Comparison of ENCODE assay signal across 9 mouse cellular contexts in the genomic region with DNA sequence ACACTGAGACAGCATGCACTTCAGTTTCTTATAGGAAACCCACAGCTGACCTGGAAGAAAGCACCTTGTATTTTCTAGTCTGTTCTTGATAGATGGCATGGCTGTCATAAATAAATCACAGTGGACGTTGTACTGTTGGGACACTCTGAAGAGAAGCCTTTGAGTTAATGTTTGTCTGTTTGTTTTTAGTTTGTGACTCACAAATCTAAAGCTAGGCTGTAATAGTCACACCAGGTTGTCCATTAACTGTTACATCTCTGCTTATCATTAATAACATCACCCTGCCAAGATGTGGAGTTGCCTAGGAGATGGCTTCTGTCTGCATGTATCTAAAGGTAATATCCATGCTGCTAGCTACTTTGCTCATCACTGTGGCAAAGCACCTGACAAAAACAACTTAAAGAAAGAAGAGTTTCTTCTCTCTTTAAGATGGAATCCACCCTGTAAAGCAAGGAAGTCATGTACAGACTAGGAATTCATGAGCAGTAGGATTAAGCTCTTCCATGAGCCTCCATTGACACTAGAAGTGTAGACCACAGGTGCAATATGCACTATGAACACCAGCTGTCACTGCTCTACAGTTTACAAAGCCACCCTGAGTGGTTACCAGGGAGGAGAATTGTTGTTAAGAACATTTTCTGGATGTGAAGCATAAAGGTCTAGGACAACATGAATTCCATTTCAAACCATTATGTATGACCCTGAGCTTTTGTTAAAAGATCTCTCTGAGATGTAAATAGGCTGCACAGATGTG. TPM values are rescaled to one million over a fixed set of nuclear protein-coding genes. Genes with fewer than 3 reads are reported as not detected.
DNase-seq lines count a peak whose midpoint lies in the region; ATAC-seq and TF ChIP-seq lines count a peak whose summit lies in the region.
"Had no signal": no experiment of that assay in that cellular context is flagged by ENCODE, and none has a peak within 500 bp of the region (broad histone marks: within the 10 kb centered on the region; RNA-seq: fewer than 3 reads in every experiment).

No protein-coding gene starts in this region.

- no peak overlapping the region for H3K9ac ChIP-seq in kidney, embryonic 14.5 days (ENCODE audit: low read depth, low read length)
- no peak overlapping the region for H3K9ac ChIP-seq in intestine, postnatal 0 days (ENCODE audit: low read depth, low read length)
- H3K9ac ChIP-seq: limb, embryonic 15.5 days had no signal

- H3K27ac ChIP-seq in kidney, adult 2 months (ENCODE audit: insufficient read depth, low read depth, low read length): peak overlapping the region; percentile 94
- H3K27ac ChIP-seq in kidney, embryonic 14.5 days (ENCODE audit: low read depth, low read length): no peak overlapping the region
- no peak overlapping the region for H3K27ac ChIP-seq in intestine, postnatal 0 days (ENCODE audit: low read depth, low read length)
- H3K27ac ChIP-seq: limb, embryonic 15.5 days had no signal

- peak overlapping the region; percentile 37; the same call in 1 of the 2 replicates for H3K4me3 ChIP-seq in kidney, adult 2 months (ENCODE audit: insufficient read depth, low read depth, low read length)
- no peak overlapping the region for H3K4me3 ChIP-seq in kidney, embryonic 14.5 days (ENCODE audit: low read length)
- H3K4me3 ChIP-seq in intestine, postnatal 0 days (ENCODE audit: low read depth, low read length): no peak overlapping the region
- H3K4me3 ChIP-seq: limb, embryonic 15.5 days had no signal

- no peaks in the 10 kb centered on the region for H3K36me3 ChIP-seq in kidney, adult 2 months (ENCODE audit: control insufficient read depth, insufficient read depth, low read length)
- no peaks in the 10 kb centered on the region for H3K36me3 ChIP-seq in kidney, embryonic 14.5 days (ENCODE audit: control insufficient read depth, insufficient read depth, low read length)
- no peaks in the 10 kb centered on the region for H3K36me3 ChIP-seq in intestine, postnatal 0 days (ENCODE audit: control insufficient read depth, insufficient read depth)
- H3K36me3 ChIP-seq: limb, embryonic 15.5 days had no signal

- ATAC-seq in kidney, embryonic 14.5 days (ENCODE audit: low FRiP score, low TSS enrichment): no peak
- peak; percentile 49; the same call in 1 of the 2 replicates for ATAC-seq in intestine, postnatal 0 days

- H3K4me1 ChIP-seq in kidney, adult 2 months (ENCODE audit: control insufficient read depth, insufficient read depth, low read length): peaks cover 12% of the 10 kb centered on the region; the same call in 1 of the 2 replicates
- H3K4me1 ChIP-seq in kidney, embryonic 14.5 days (ENCODE audit: control insufficient read depth, insufficient read depth, low read length): no peaks in the 10 kb centered on the region
- H3K4me1 ChIP-seq in intestine, postnatal 0 days (replicated peaks; ENCODE audit: control insufficient read depth, insufficient read depth, low read length): no peaks in the 10 kb centered on the region
- H3K4me1 ChIP-seq: limb, embryonic 15.5 days had no signal

- no peak for TF ChIP-seq POLR2A in kidney, adult 2 months (IDR thresholded peaks at IDR 0.05; ENCODE audit: low read depth, low read length)

- no peak overlapping the region for H3K4me2 ChIP-seq in kidney, embryonic 14.5 days (replicated peaks; ENCODE audit: low read depth, low read length)
- H3K4me2 ChIP-seq in intestine, postnatal 0 days (replicated peaks; ENCODE audit: low read depth): no peak overlapping the region
- H3K4me2 ChIP-seq: limb, embryonic 15.5 days had no signal

- DNase-seq in adrenal gland, postnatal 14 days: peak; percentile 22
- DNase-seq in adrenal gland, adult 8-10 months: no peak
- peak; percentile 89 for DNase-seq in kidney, adult 2 months
- DNase-seq in A20 (ENCODE audit: low read depth, low spot score): peak; percentile 25
- no peak for DNase-seq in adrenal gland, postnatal 10 days
- DNase-seq in urinary bladder, postnatal 14 days (ENCODE audit: low spot score): no peak

- no peaks in the 10 kb centered on the region for H3K9me3 ChIP-seq in kidney, embryonic 14.5 days (ENCODE audit: control insufficient read depth, low read length)
- no peaks in the 10 kb centered on the region for H3K9me3 ChIP-seq in intestine, postnatal 0 days (ENCODE audit: control insufficient read depth)
- H3K9me3 ChIP-seq: limb, embryonic 15.5 days had no signal

- 31% methylated on average over 1 of the region's 1 CpGs for WGBS in kidney, adult 2 months
- whole genome bisulfite sequencing in kidney, embryonic 14.5 days: 26% methylated on average over 1 of the region's 1 CpGs
- WGBS in intestine, postnatal 0 days: 28% methylated on average over 1 of the region's 1 CpGs

- H3K27me3 ChIP-seq in kidney, adult 2 months (replicated peaks; ENCODE audit: control insufficient read depth, insufficient read depth, low read length): no peaks in the 10 kb centered on the region
- no peaks in the 10 kb centered on the region for H3K27me3 ChIP-seq in kidney, embryonic 14.5 days (ENCODE audit: control insufficient read depth, insufficient read depth, low read length)
- no peaks in the 10 kb centered on the region for H3K27me3 ChIP-seq in intestine, postnatal 0 days (replicated peaks; ENCODE audit: control insufficient read depth, insufficient read depth, low read length)
- H3K27me3 ChIP-seq: limb, embryonic 15.5 days had no signal

- no peak for TF ChIP-seq CTCF in kidney, adult 2 months (conservative IDR thresholded peaks at IDR 0.05; ENCODE audit: insufficient read depth, insufficient read length, low read depth, low read length)
- TF ChIP-seq CTCF in intestine, postnatal 0 days (IDR thresholded peaks at IDR 0.05; ENCODE audit: low read depth): peak; percentile 77

RNA-seq across cellular contexts. Expression of a gene that starts 8.4 kb away (rescaled TPM):
- 110 and 114 TPM in 2 replicates for total RNA-seq in adrenal gland, postnatal 14 days (2021)
- total RNA-seq in adrenal gland, adult 8-10 months (2022): 100 to 1,000 TPM; 114 to 124 (median 119) TPM
- 48.4 and 58.6 TPM in 2 replicates for polyA plus RNA-seq in kidney, adult 2 months (2012; rRNA removed)
- polyA plus RNA-seq in kidney, embryonic 14.5 days (2014; fragmentation: Nextera tagmentation; extraction: Ambion mirVana): 156 and 157 TPM in 2 replicates
- 107 and 109 TPM in 2 replicates for polyA plus RNA-seq in intestine, postnatal 0 days (2015; fragmentation: Nextera tagmentation; extraction: Ambion mirVana)
- 100 to 1,000 TPM; 121 to 128 TPM for total RNA-seq in adrenal gland, postnatal 10 days (2021)

Comparison
In these comparisons a context has a peak if more than half of its experiments do, and no peak if none do; other contexts are left out.
1. DNase-seq: peak in adrenal gland, postnatal 14 days (single experiment), kidney, adult 2 months (single experiment) and A20 (single experiment); none in adrenal gland, adult 8-10 months (single experiment), adrenal gland, postnatal 10 days (single experiment) and urinary bladder, postnatal 14 days (single experiment).